Mouse (Mus musculus) testis, adult 2 months (tissue): ENCODE results near the gene Mapk8ip1.

ENCODE experiments used
- CTCF ChIP-seq: fragments of 200-500 bp; IDR thresholded peaks from 2 replicates; pipeline ENCODE4 v1.5.1; 2012; ENCODE audit warnings: low read depth, mild to moderate bottlenecking, inconsistent platforms, low read length, moderate library complexity; ENCODE audit not compliant: control insufficient read depth, insufficient read depth, insufficient replicate concordance
- POLR2A ChIP-seq: fragments of 200-500 bp; IDR thresholded peaks from 2 replicates; pipeline ENCODE4 v1.6.1; 2012; ENCODE audit warnings: low read depth, mild to moderate bottlenecking, inconsistent platforms, low read length, moderate library complexity; ENCODE audit not compliant: control insufficient read depth

- TF ChIP-seq CTCF (no peak), POLR2A (no peak)
Measured at GRCm38 (mm10) chr2:92370375-92370774, 30.7 kb downstream of the Mapk8ip1 start.
